Mouse (Mus musculus) E14TG2a.4 (cell line): Measurements from ENCODE around the gene Fbxw21.

Source experiments
- CTCF ChIP-seq: conservative IDR thresholded peaks from 2 replicates; pipeline ENCODE4 v1.5.1; 2014; ENCODE audit warnings: low read length
- NANOG ChIP-seq: IDR thresholded peaks from 2 replicates; pipeline ENCODE4 v1.6.1; 2014; ENCODE audit warnings: borderline replicate concordance, low read length, mixed read lengths

DNA sequence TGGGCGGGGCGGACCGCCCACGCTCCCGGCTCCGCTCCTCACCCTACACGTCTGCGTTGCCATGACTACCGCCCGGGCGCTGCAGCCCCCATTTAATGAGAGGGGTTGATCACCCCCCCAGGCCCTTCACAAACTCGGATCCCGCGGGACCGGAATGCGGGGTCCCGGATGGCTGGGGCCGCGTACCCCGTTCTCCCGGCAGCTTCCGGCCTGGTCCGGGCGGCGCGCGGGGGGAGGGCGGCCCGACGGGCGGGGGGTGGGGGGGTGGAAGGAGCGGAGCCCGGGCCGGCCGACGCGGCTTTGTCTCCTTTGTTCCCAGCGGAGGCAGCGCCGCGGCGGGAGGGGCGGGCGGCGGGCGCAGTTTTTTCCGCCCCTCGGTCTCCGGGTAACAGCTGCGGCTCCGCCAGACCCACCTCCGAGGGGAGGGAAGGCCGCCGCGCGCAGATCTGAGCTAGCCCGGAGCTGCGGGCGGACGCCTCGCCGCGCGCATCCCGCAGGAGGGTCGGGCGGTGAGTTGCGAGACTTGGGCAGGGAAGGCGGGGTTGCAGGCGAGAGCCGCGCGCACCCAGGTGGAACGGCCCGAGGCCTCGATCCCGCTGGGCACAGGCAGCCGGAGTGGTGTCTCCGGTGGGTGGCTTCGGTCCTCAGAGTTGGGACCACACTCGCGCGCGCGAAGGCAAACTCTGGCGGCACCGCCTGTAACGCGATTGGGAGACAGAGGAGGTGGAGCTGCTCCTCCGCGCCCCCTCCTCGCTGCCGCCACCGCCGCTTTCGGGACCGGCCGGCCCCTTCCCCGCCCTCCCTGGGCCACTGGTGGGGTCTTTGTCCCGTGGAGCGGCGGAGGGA lies 66.5 kb downstream of the Fbxw21 start, which contains the start of gene Plxnb1:
- TF ChIP-seq CTCF (no peak), NANOG (no peak)
